Mouse (Mus musculus) urinary bladder, adult 18-20 months (tissue): Measurements from ENCODE around the gene Garnl3.
A peak's percentile ranks its signal among the peaks of the same experiment; 100 is the strongest.

Source experiments
- DNase-seq, 2 experiments: peaks; one replicate each; pipeline ENCODE4 v3.0.0; 2022; ENCODE audit warnings: low spot score in 2 of 2, mixed read lengths in 2 of 2

The Garnl3 gene

GRCm38 (mm10) chr2:32968024-32968614 lies 163.3 kb downstream of the Garnl3 start:
- no peak for DNase-seq

- DNase-seq: peak; percentile 79 to 81
Observed at GRCm38 (mm10) chr2:32966689-32967631, 164.5 kb downstream of the Garnl3 start.

- no peak for DNase-seq
Observed at GRCm38 (mm10) chr2:32966184-32966688, 165.2 kb downstream of the Garnl3 start.

GRCm38 (mm10) chr2:32965511-32966183 lies 165.8 kb downstream of the Garnl3 start:
- DNase-seq: no peak

- no peak for DNase-seq
Observed at GRCm38 (mm10) chr2:32964659-32965457, 166.6 kb downstream of the Garnl3 start.

GRCm38 (mm10) chr2:32963981-32964380 lies 167.5 kb downstream of the Garnl3 start:
- DNase-seq: no peak

GRCm38 (mm10) chr2:32963544-32963943 lies 167.9 kb downstream of the Garnl3 start:
- DNase-seq: no peak

GRCm38 (mm10) chr2:32962875-32963220 lies 168.6 kb downstream of the Garnl3 start:
- no peak for DNase-seq

- DNase-seq: peak in 1 of 2 experiments; percentile 28
Observed at GRCm38 (mm10) chr2:32962062-32962874, 169.2 kb downstream of the Garnl3 start.

GRCm38 (mm10) chr2:32961192-32961995 lies 170.1 kb downstream of the Garnl3 start, which contains the start of the genes Rpl12 and Lrsam1:
TSS of gene Rpl12 (plus strand) at chr2:32961559.
TSS of gene Lrsam1 (minus strand) at chr2:32961614.
- peak; percentile 92 to 98 for DNase-seq

GRCm38 (mm10) chr2:32960273-32960672 lies 171.2 kb downstream of the Garnl3 start:
- no peak for DNase-seq

GRCm38 (mm10) chr2:32957344-32957743 lies 174.1 kb downstream of the Garnl3 start:
- DNase-seq: no peak

- no peak for DNase-seq
Observed at GRCm38 (mm10) chr2:32954581-32954980, 176.9 kb downstream of the Garnl3 start.

- DNase-seq: no peak
Observed at GRCm38 (mm10) chr2:32947454-32947853, 184.0 kb downstream of the Garnl3 start.

GRCm38 (mm10) chr2:32940483-32940882 lies 191.0 kb downstream of the Garnl3 start:
- DNase-seq: no peak

- DNase-seq: no peak
Observed at GRCm38 (mm10) chr2:32939418-32939817, 192.0 kb downstream of the Garnl3 start.

- DNase-seq: no peak
Observed at GRCm38 (mm10) chr2:32938741-32939140, 192.7 kb downstream of the Garnl3 start.
